ENCODE assay signal across 20 mouse cellular contexts in the genomic region with DNA sequence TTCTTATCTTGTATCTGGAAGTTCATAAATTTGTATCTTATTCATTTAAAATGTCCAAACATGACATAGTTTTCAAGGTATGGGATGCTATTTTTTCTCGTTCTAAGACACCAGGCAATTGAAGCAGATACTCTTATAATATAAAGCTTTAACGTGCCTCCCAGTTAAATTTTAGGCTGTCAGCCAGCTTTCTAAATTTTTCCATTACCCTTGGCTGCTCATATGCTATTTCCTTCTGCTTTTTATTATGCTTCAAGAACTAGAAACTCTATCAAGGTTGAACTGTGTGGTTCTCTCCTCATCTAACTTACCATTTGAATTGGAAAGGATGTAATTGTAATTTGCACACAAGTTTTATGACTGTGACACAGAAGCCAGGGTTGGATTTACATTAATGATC.
"Had no signal": no experiment of that assay in that cellular context is flagged by ENCODE, and none has a peak within 500 bp of the region (broad histone marks: within the 10 kb centered on the region; RNA-seq: fewer than 3 reads in every experiment).

No protein-coding gene starts in this region.

- H3K9me3 ChIP-seq: megakaryocyte, embryonic 14.5 days; midbrain, embryonic 13.5 days; midbrain, embryonic 15.5 days; neural tube, embryonic 13.5 days; neural tube, embryonic 15.5 days had no signal

- H3K4me2 ChIP-seq: midbrain, embryonic 11.5 days; midbrain, embryonic 13.5 days; midbrain, embryonic 15.5 days; neural tube, embryonic 13.5 days; neural tube, embryonic 15.5 days had no signal

- ATAC-seq: liver, postnatal 0 days; midbrain, embryonic 13.5 days; midbrain, embryonic 15.5 days had no signal

- H3K27ac ChIP-seq: macrophage; midbrain, embryonic 13.5 days; midbrain, embryonic 15.5 days; neural tube, embryonic 13.5 days; neural tube, embryonic 15.5 days had no signal

- H3K4me1 ChIP-seq: megakaryocyte, embryonic 14.5 days; midbrain, embryonic 13.5 days; midbrain, embryonic 15.5 days; neural tube, embryonic 13.5 days; neural tube, embryonic 15.5 days had no signal

- DNase-seq: liver, postnatal 0 days; lung, adult 2 months; lung, postnatal 14 days; lung, postnatal 36 days; retina, postnatal 1 day; right cerebral cortex, adult 18-20 months; right cerebral cortex, postnatal 25 days; right cerebral cortex, postnatal 4 days; spleen, adult 18-20 months; thymus, adult 18-20 months; thymus, postnatal 14 days; thymus, postnatal 36 days had no signal

- H3K27me3 ChIP-seq: megakaryocyte, embryonic 14.5 days; midbrain, embryonic 13.5 days; midbrain, embryonic 15.5 days; neural tube, embryonic 13.5 days; neural tube, embryonic 15.5 days had no signal

- H3K36me3 ChIP-seq: midbrain, embryonic 13.5 days; midbrain, embryonic 15.5 days; neural tube, embryonic 13.5 days; neural tube, embryonic 15.5 days had no signal

- H3K4me3 ChIP-seq: megakaryocyte, embryonic 14.5 days; midbrain, embryonic 13.5 days; midbrain, embryonic 15.5 days; myocyte; neural tube, embryonic 13.5 days; neural tube, embryonic 15.5 days had no signal

- H3K9ac ChIP-seq: liver, postnatal 0 days; midbrain, embryonic 13.5 days; midbrain, embryonic 15.5 days; neural tube, embryonic 13.5 days; neural tube, embryonic 15.5 days had no signal
